Mouse (Mus musculus): Measurements from ENCODE around the gene Mmaa. TPM values are rescaled to one million over a fixed set of nuclear protein-coding genes. Genes with fewer than 3 reads are reported as not detected.

Gene Mmaa
- polyA plus RNA-seq, 1 experiment from 2014 or later = 13.3 TPM

DNA sequence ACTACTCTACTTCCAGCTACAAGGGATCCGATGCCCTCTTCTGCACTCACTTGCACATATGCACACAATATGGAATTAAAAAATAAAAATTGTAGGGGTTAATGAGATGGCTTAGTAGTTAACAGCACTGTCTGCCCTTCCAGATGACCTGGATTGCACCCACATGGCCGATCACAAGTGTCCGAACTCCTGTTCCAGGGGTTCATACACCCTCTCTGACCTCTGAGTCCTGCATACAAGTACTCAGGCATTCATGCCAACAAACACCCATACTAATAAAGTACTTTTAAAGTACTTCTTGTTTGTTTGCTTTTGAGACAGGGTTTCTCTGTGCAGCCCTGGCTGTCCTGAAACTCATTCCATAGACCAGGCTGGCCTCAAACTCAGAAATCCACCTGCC is 10.1 kb downstream of the Mmaa start:
- 93% methylated on average over 3 of the region's 3 CpGs for WGBS
- ATAC-seq (replicated peaks; ENCODE audit: low FRiP score) = no peak
- no peaks in the 10 kb centered on the region for H3K4me1 ChIP-seq (replicated peaks; ENCODE audit: control insufficient read depth, insufficient read depth, low read length)

DNA sequence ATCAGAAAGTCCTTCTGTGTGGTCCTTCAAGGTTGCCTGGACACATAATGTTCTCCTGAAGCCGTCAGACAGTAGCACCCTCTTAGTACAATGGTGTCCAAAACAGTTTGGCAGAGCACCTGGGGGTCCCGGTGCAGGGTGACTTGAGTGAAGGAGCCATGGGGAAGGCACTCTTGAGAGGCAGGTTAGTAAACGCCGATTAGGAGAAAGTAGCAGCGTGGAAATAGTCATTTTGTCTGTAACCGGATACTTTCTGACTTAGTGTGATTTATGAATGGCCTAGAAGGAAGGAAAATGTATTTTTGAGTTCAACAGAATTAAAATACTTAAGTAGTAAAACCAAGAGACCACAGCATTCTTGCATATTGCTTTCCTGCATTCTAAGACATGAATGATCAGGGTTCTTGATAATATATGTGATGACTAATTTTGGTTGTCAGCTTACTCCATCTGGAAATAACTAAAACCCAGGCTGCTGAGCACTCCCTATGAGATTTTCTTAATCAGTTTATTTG is 13.3 kb downstream of the Mmaa start:
- H3K4me1 ChIP-seq (replicated peaks; ENCODE audit: control insufficient read depth, insufficient read depth, low read length) = no peaks in the 10 kb centered on the region
- no peaks in the 10 kb centered on the region for H3K36me3 ChIP-seq (ENCODE audit: control insufficient read depth, insufficient read depth, low read length)
- 93% methylated on average over 6 of the region's 6 CpGs for WGBS
- H3K9ac ChIP-seq (ENCODE audit: low read length) = no peak overlapping the region
- no peak for ATAC-seq (replicated peaks; ENCODE audit: low FRiP score)
- no peak overlapping the region for H3K27ac ChIP-seq (ENCODE audit: low read depth, low read length)
- no peak overlapping the region for H3K4me3 ChIP-seq (ENCODE audit: low read depth, low read length)
- H3K27me3 ChIP-seq (ENCODE audit: control insufficient read depth, insufficient read depth, low read length) = no peaks in the 10 kb centered on the region
- DNase-seq (ENCODE audit: low spot score) = no peak
- H3K9me3 ChIP-seq (ENCODE audit: control insufficient read depth, low read length) = no peaks in the 10 kb centered on the region
- H3K4me2 ChIP-seq (ENCODE audit: low read depth, low read length, severe bottlenecking) = no peak overlapping the region

More for the DNA sequence above, 10.1 kb downstream of the Mmaa start:
- no peaks in the 10 kb centered on the region for H3K27me3 ChIP-seq (ENCODE audit: control insufficient read depth, insufficient read depth, low read length)
- H3K27ac ChIP-seq (ENCODE audit: low read depth, low read length) = no peak overlapping the region
- no peak overlapping the region for H3K9ac ChIP-seq (ENCODE audit: low read length)
- H3K4me2 ChIP-seq (ENCODE audit: low read depth, low read length, severe bottlenecking) = no peak overlapping the region
- H3K4me3 ChIP-seq (ENCODE audit: low read depth, low read length) = no peak overlapping the region
- H3K36me3 ChIP-seq (ENCODE audit: control insufficient read depth, insufficient read depth, low read length) = no peaks in the 10 kb centered on the region
- no peak for DNase-seq (ENCODE audit: low spot score)
- no peaks in the 10 kb centered on the region for H3K9me3 ChIP-seq (ENCODE audit: control insufficient read depth, low read length)

DNA sequence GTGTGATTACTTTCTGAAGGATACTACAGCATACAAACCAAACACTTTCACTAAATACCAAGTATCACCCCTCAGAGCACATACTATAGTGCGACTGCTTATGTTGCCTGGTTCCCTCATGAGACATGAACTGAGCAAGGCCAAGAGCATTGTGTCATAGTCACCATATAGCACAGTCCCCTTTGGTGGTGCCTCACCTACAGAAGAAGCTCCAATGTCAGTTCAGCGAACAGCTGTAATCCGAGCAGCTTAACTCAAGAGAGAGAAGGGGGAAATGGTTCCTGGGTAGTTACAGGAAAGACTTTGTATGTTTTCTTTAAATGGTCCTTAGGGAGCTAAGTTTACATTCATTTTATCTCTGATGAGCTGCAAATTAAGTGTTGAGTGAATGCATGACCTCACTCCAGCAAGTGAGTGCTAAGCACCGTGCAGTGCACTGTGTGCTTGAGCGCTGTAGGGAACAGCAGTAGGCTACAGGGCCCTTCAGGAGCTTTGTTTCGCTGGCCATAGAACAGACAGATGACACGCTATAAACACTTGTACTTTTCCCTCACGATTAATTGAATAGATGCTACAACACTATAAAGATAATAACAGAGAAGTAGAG is 17.4 kb downstream of the Mmaa start:
- H3K9me3 ChIP-seq (ENCODE audit: control insufficient read depth, low read length) = no peaks in the 10 kb centered on the region
- H3K27me3 ChIP-seq (ENCODE audit: control insufficient read depth, insufficient read depth, low read length) = no peaks in the 10 kb centered on the region
- no peak overlapping the region for H3K9ac ChIP-seq (ENCODE audit: low read length)
- H3K4me3 ChIP-seq (ENCODE audit: low read depth, low read length) = no peak overlapping the region
- H3K4me1 ChIP-seq (replicated peaks; ENCODE audit: control insufficient read depth, insufficient read depth, low read length) = no peaks in the 10 kb centered on the region
- no peak for DNase-seq (ENCODE audit: low spot score)
- ATAC-seq (replicated peaks; ENCODE audit: low FRiP score) = no peak
- 86% methylated on average over 8 of the region's 8 CpGs for WGBS
- no peak overlapping the region for H3K27ac ChIP-seq (ENCODE audit: low read depth, low read length)
- H3K4me2 ChIP-seq (ENCODE audit: low read depth, low read length, severe bottlenecking) = no peak overlapping the region
- no peaks in the 10 kb centered on the region; the same call in 1 of the 2 replicates for H3K36me3 ChIP-seq (ENCODE audit: control insufficient read depth, insufficient read depth, low read length)

GRCm38 (mm10) chr8:79274940-79275339 is 19.8 kb downstream of the Mmaa start:
- H3K4me1 ChIP-seq (replicated peaks; ENCODE audit: control insufficient read depth, insufficient read depth, low read length) = no peaks in the 10 kb centered on the region
- ATAC-seq (replicated peaks; ENCODE audit: low FRiP score) (no peak), DNase-seq (ENCODE audit: low spot score) (no peak)
- H3K27ac ChIP-seq (ENCODE audit: low read depth, low read length) = no peak overlapping the region
- H3K27me3 ChIP-seq (ENCODE audit: control insufficient read depth, insufficient read depth, low read length) = no peaks in the 10 kb centered on the region
- no peak overlapping the region for H3K4me2 ChIP-seq (ENCODE audit: low read depth, low read length, severe bottlenecking)
- H3K4me3 ChIP-seq (ENCODE audit: low read depth, low read length) = no peak overlapping the region
- no peak overlapping the region for H3K9ac ChIP-seq (ENCODE audit: low read length)
- no peaks in the 10 kb centered on the region for H3K9me3 ChIP-seq (ENCODE audit: control insufficient read depth, low read length)
- 93% methylated on average over 10 of the region's 10 CpGs for WGBS
- H3K36me3 ChIP-seq (ENCODE audit: control insufficient read depth, insufficient read depth, low read length) = no peaks in the 10 kb centered on the region; the same call in 1 of the 2 replicates

DNA sequence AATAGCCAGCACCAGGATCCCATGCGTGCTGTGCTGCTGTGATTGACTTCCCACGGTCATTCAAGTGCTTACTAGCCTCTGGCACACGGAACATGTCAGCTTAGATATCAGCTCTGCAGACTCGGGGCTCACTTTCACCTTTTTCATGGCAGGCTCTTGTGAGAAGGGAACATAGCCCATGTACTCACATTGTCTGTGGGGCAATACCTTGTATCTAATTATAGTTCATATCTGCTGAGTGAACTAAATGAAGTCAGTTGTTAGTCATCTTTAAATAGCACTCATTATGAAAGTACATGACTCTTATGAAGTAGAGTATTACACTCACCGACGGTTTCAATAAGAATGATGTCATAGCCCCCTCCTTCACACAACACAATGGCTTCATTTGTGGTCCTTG is 21.0 kb downstream of the Mmaa start:
- no peak for DNase-seq (ENCODE audit: low spot score)
- no peak for ATAC-seq (replicated peaks; ENCODE audit: low FRiP score)
- no peak overlapping the region for H3K4me3 ChIP-seq (ENCODE audit: low read depth, low read length)
- H3K36me3 ChIP-seq (ENCODE audit: control insufficient read depth, insufficient read depth, low read length) = no peaks in the 10 kb centered on the region; the same call in 1 of the 2 replicates
- H3K27ac ChIP-seq (ENCODE audit: low read depth, low read length) = no peak overlapping the region
- H3K4me2 ChIP-seq (ENCODE audit: low read depth, low read length, severe bottlenecking) = no peak overlapping the region
- H3K4me1 ChIP-seq (replicated peaks; ENCODE audit: control insufficient read depth, insufficient read depth, low read length) = no peaks in the 10 kb centered on the region
- no peak overlapping the region for H3K9ac ChIP-seq (ENCODE audit: low read length)
- no peaks in the 10 kb centered on the region for H3K27me3 ChIP-seq (ENCODE audit: control insufficient read depth, insufficient read depth, low read length)
- 90% methylated on average over 6 of the region's 6 CpGs for WGBS
- H3K9me3 ChIP-seq (ENCODE audit: control insufficient read depth, low read length) = no peaks in the 10 kb centered on the region

DNA sequence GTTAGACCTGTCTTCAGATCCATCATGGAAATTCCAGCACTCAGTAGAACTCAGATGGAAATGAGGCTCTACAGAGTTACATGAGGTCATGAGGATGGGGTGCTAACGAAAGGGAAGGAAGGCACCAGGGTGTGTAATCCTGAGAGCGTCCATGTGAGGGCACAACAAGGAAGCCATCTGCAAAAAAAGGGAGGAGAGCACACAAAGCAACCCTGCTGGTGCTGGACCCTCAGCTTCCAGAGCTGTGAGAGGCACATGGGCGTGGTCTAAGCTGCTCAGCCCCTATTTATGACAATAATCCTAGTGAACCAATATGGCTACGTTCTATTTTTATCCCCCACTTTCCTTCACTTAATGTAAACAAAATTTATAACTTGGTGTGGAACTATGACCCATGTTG is 22.1 kb downstream of the Mmaa start:
- H3K9ac ChIP-seq (ENCODE audit: low read length) = no peak overlapping the region
- 79% methylated on average over 4 of the region's 4 CpGs for WGBS
- H3K36me3 ChIP-seq (ENCODE audit: control insufficient read depth, insufficient read depth, low read length) = no peaks in the 10 kb centered on the region; the same call in 1 of the 2 replicates
- H3K4me2 ChIP-seq (ENCODE audit: low read depth, low read length, severe bottlenecking) = no peak overlapping the region
- DNase-seq (ENCODE audit: low spot score) = no peak
- H3K9me3 ChIP-seq (ENCODE audit: control insufficient read depth, low read length) = no peaks in the 10 kb centered on the region
- H3K4me3 ChIP-seq (ENCODE audit: low read depth, low read length) = no peak overlapping the region
- no peaks in the 10 kb centered on the region for H3K4me1 ChIP-seq (replicated peaks; ENCODE audit: control insufficient read depth, insufficient read depth, low read length)
- H3K27ac ChIP-seq (ENCODE audit: low read depth, low read length) = no peak overlapping the region
- no peaks in the 10 kb centered on the region for H3K27me3 ChIP-seq (ENCODE audit: control insufficient read depth, insufficient read depth, low read length)
- no peak for ATAC-seq (replicated peaks; ENCODE audit: low FRiP score)

DNA sequence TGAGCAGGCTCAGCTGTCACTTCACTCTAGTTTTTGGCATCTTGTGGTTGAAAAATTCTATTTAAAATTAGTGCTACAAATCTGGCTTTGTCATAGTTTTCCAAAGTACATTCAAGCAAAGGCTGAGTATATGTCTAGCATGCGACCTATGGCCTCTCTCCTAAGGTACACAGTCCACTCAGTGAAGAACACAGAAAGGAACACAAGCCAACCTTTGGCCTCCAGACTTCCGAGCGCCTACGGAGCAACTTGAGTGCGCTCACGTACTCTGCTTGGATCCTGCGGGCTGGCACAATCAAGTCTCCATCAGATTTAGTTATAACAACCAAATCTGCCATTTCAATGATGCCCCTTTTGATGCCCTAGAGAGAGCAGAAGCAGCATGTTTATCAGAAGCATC is 25.8 kb downstream of the Mmaa start:
- H3K4me1 ChIP-seq (replicated peaks; ENCODE audit: control insufficient read depth, insufficient read depth, low read length) = no peaks in the 10 kb centered on the region
- H3K9me3 ChIP-seq (ENCODE audit: control insufficient read depth, low read length) = no peaks in the 10 kb centered on the region
- no peak overlapping the region for H3K27ac ChIP-seq (ENCODE audit: low read depth, low read length)
- whole genome bisulfite sequencing = 92% methylated on average over 7 of the region's 7 CpGs
- no peaks in the 10 kb centered on the region; the same call in 1 of the 2 replicates for H3K36me3 ChIP-seq (ENCODE audit: control insufficient read depth, insufficient read depth, low read length)
- H3K27me3 ChIP-seq (ENCODE audit: control insufficient read depth, insufficient read depth, low read length) = no peaks in the 10 kb centered on the region
- H3K4me2 ChIP-seq (ENCODE audit: low read depth, low read length, severe bottlenecking) = no peak overlapping the region
- DNase-seq (ENCODE audit: low spot score) = no peak
- no peak overlapping the region for H3K4me3 ChIP-seq (ENCODE audit: low read depth, low read length)
- H3K9ac ChIP-seq (ENCODE audit: low read length) = no peak overlapping the region
- ATAC-seq (replicated peaks; ENCODE audit: low FRiP score) = no peak

DNA sequence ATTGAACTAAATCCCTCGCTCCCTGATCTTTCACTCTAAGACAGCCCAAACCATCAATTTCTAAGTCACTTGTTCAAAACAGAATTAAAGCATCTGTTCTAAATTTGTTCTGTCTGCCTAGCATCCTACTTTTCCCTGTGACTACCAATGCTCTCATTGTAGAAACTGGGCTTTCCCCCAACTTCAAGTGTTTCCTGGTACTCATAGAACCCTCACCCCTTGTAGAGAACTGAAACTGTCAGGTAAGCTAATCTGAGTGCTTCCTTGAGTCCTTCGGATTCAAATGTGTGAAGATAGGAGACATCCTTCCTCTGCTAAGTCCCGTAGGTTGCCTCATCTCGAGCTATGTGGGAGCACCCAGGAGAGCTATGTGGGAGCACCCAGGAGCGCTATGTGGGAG is 32.8 kb downstream of the Mmaa start:
- no peak for DNase-seq (ENCODE audit: low spot score)

DNA sequence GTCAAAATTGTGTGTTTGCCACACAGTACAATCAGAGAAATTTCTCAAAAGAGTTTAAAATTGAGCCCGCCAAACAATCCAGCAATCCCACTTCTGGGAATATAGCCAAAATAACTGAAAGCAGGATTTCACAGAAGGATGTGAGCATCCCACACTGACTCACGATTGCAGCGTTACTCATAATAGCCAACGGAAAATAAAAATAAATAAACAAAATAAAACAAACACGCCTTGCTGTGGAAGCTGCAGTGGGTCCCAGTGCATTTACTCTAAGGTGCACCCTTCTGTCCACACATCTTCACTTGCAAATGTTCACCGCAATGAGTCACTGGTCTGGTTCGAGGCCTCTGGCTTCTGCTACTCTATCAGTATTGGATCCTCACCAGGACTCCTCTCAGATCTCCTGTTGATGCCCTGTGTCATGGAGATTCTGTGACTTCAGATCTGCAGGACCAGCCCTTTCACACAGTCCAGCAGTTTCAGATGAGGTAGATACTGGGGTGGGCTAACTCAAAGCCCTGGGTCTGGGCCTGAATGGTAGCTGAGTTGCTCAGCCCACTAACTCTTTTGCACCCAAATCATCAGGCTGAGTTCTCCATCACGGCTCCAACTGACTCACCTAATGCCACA is 38.5 kb downstream of the Mmaa start:
- Histone ChIP-seq H3K9me3 (ENCODE audit: control insufficient read depth, low read length) (no peaks in the 10 kb centered on the region), H3K4me3 (ENCODE audit: low read depth, low read length) (no peak overlapping the region), H3K9ac (ENCODE audit: low read length) (no peak overlapping the region), H3K4me1 (replicated peaks; ENCODE audit: control insufficient read depth, insufficient read depth, low read length) (no peaks in the 10 kb centered on the region), H3K27me3 (ENCODE audit: control insufficient read depth, insufficient read depth, low read length) (no peaks in the 10 kb centered on the region), H3K4me2 (ENCODE audit: low read depth, low read length, severe bottlenecking) (no peak overlapping the region), H3K27ac (ENCODE audit: low read depth, low read length) (no peak overlapping the region), H3K36me3 (ENCODE audit: control insufficient read depth, insufficient read depth, low read length) (no peaks in the 10 kb centered on the region)
- DNase-seq (ENCODE audit: low spot score) (no peak), ATAC-seq (replicated peaks; ENCODE audit: low FRiP score) (no peak)
- 91% methylated on average over 8 of the region's 8 CpGs for WGBS

More for the DNA sequence above, 32.8 kb downstream of the Mmaa start:
- WGBS = 92% methylated on average over 5 of the region's 5 CpGs
- H3K9ac ChIP-seq (ENCODE audit: low read length) = no peak overlapping the region
- no peak for ATAC-seq (replicated peaks; ENCODE audit: low FRiP score)
- no peaks in the 10 kb centered on the region for H3K36me3 ChIP-seq (ENCODE audit: control insufficient read depth, insufficient read depth, low read length)
- H3K9me3 ChIP-seq (ENCODE audit: control insufficient read depth, low read length) = no peaks in the 10 kb centered on the region
- H3K4me3 ChIP-seq (ENCODE audit: low read depth, low read length) = no peak overlapping the region
- H3K27me3 ChIP-seq (ENCODE audit: control insufficient read depth, insufficient read depth, low read length) = no peaks in the 10 kb centered on the region
- H3K27ac ChIP-seq (ENCODE audit: low read depth, low read length) = no peak overlapping the region
- no peaks in the 10 kb centered on the region for H3K4me1 ChIP-seq (replicated peaks; ENCODE audit: control insufficient read depth, insufficient read depth, low read length)
- no peak overlapping the region for H3K4me2 ChIP-seq (ENCODE audit: low read depth, low read length, severe bottlenecking)

Measured in forebrain, embryonic 11.5 days (tissue).